Mouse (Mus musculus) kidney, adult 9 months (tissue): Measurements from ENCODE around the gene Phf24.
"Not testable (repeated sequence)": the region's sequence is repeated elsewhere in the genome, so short reads cannot be mapped to it uniquely, and the experiment has no call there.

Source experiments
- DNase-seq: peaks from one replicate; pipeline ENCODE4 v3.0.0; 2022

Phf24 gene

DNA sequence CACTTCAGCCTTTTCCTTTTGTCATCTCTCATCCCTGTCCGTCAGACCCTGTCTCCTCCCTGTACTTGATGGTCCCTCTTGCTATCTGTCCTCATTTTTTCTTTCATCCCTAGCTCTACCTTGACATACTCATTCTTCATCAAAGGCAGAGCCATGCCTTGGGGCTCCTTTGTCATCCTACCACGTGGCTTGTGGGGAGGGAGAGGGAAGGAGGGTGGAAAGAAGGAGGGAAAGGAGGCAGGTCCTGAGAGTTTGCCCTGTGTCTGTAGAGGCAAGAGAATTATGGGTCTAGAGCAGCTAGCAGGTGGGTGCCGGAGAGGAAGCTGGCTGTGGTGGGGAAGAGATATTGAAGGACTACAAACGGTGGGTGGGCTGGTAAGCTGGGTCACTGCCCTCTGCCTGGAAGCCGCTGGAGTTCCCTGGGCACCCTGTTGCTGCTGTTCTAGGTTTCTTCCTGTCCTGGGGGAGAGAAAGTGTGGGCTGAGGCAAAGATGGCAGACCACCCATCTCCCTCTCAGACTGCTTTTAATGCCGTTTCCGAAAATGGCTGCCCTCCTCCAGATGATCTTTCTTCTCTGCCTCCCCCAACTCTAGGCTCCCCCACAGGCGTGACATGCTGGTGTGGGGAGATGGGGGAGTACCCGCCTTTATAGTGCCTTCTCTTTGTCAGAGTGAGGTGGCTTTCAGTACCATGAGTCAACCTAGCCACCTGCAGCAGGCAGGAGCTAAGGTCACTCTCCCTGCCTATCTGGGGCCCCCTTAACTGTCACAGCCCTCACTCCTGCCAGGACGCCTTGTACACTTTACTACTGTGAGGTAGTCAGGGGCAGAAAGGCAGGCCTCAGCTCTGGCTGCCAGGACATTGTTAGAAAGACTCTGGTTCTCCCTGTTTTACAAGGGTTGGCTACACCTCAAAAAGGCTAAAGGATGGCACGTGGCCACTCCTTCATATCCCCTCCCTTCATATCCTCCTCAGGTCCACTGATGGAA is 35.0 kb downstream of the Phf24 start:
- DNase-seq: no peak

DNA sequence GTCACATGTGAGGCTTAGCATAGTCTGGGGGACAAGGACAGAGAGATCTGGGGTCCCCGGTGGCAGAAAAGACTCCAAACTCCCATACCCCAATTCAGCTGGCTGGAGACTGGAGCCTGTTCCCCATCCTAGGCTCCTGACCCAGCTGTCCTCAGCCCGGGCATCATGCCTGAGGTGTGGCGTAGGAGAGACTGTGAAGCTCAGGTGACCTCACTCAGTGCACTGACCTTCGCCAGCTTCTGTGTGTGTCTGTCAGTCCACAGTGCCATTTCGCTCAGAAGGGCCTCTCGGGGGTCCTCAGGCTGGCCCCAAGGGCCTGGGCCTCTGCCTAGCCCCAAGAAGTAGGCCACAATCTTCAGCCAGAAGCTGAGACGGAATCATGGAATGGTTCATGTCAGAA is 36.1 kb downstream of the Phf24 start:
- DNase-seq: no peak

DNA sequence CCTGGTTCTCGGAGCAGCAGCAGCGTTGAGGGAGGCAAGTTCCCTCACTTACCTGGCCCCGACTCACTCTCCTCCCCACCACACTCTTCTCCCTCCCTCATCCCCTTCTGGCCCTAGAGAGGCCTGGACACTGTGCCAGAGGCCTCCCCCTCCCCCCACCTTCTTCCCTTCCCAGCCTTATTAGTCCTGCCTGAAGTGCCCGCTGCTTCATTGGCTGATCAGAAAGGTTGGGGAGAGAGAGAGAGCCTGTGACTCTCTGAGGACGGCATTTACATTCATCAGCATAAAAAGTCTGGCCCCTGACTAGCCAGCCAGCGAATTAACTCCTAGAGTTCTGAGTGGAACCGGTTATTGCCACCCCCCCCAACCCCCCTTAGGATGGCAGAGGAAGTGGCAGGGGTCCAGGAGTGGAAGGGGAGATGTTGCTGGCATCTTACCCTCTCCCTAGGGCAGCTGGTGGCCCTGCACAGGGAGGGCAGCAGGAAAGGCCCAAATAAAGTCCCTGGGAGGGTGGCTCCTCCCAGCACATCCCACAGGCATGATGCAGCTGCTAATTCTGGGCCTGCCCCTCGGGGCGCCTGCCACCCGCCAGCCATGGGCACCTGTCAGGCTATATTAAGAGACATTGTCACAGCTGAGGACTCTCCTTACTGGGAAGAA is 37.1 kb downstream of the Phf24 start:
- DNase-seq: no peak

DNA sequence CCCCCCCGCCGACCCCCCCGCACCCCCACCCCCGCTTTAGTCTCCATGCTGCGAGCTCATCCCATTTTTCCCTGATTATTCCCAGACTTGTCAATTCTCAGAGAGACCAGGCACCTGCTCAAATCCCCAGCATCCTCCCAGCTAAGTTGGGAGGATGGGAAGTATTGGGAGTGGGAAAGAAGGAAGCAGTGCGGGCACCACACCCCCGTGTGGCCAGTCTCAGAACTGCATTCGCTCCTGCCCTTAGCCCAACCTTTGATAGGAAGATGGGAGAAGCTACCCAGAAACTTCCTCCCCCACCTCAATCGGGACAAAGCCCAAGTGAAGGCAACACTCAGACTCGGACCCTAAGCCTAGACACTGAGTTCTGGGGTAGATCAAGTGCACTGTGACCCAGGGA is 37.8 kb downstream of the Phf24 start:
- peak; percentile 74 for DNase-seq

DNA sequence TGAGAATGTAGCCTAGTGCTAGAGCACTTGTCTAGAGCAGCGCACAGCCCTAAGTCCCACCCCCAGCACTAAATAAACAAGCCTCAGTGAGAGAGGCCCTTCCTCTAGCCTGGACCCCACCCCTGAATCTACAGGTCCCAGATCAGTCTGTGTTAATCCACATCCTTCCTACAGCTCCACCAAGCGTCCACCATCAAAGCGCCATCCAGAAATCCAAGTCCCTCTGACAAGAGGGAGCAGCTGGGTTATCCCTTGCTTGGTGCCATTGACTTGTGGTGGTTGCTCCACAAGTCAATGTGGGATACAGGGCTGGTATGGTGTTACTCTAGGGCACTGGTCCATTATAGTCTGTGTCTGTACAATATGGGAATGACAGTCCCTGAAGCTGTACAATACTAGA is 38.7 kb downstream of the Phf24 start:
- no peak for DNase-seq

DNA sequence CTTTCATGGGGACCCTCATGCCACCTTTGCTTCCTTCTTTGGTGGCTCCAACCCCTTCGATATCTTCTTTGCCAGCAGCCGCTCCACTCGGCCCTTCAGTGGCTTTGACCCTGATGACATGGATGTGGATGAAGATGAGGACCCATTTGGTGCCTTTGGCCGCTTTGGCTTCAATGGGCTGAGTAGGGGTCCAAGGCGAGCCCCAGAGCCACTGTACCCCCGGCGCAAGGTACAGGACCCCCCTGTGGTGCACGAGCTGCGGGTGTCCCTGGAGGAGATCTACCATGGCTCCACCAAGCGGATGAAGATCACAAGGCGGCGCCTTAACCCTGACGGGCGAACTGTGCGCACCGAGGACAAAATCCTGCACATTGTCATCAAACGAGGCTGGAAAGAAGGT is 40.1 kb downstream of the Phf24 start:
- no peak for DNase-seq

DNA sequence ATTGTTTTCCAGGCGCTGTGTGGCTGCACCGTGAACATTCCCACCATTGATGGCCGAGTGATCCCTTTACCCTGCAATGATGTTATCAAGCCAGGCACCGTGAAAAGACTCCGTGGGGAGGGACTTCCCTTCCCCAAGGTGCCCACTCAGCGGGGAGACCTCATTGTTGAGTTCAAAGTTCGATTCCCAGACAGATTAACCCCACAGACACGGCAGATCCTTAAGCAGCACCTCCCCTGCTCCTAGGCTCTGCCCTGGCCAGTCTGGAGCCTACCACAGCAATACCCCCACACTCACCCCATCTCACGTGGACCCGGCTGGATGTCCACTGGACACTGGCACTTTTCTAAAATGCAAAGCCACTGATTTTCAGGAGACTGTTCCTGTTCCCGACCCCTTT is 40.8 kb downstream of the Phf24 start:
- DNase-seq: peak; percentile 74

DNA sequence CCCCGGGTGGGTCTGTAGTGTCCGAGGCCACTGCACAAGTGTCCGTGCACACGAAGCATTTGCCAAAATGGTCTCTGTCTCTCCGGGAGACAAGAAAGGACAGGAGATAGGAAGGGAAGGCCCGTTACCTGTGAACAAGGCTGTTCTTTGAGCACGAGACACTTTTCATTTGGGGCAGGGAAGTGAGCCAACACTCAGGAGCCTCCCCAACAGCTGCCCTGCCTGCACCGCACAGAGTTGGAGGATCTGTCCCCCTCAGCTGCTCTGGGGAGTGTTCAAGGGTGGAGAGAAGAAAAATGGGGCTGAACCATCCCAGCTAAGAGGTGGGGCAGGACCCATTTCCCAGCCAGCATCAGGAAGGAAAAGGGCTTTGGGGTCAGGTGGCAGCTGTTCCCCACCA is 41.5 kb downstream of the Phf24 start:
- DNase-seq: no peak

DNA sequence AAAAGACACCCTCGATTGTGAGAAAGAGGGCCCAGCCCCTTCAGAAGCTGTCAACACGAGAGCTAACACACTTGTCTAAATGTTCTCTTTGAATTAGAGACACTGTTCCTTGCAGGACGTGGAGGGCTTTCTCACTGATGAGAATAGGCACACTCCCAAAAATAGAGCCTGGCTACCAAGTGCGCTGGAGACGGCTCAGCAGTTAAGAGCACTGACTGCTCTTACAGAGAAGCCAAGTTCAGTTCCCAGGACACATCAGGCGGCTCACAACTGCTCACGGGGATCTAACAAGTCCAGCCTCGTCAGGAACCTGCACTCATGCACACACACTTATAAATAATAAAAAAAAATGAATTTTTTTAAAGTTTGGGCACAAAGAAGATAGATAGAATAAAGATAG is 42.5 kb downstream of the Phf24 start:
- no peak for DNase-seq

DNA sequence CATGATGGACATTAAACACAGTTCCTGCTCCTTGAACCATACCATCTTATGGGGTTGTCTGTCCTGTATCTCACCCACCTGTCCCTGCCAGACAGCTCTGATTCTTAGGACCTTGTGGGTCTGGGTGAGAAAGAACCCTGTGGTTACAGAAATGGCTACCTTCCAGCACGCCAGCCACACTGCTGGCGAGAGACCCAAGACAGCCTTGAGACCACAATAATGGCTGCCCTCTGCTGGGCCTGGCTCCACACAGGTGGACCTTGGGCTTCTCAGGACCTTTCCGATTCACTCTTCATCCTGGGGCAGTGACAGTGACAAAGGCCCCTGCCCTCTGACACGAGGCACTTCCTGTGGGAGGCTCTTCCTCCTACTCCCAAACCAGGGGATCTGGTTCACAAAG is 42.9 kb downstream of the Phf24 start:
- no peak for DNase-seq

DNA sequence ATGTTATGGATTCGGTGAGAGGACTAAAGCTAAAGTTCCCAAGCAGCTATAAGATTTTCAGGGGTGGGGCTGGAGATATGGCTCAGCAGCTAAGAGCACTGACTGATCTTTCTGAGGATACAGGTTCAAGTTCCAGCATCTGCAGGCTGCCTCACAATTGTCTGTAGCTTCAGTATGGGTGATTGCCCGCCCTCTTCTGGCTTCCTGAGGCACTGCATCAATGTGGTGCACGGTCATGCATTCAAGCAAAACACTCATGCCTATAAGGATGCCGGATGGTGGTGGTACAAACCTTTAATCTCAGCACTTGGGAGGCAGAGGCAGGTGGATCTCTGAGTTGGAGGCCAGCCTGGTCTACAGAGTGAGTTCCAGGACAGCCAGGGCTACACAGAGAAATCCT is 45.1 kb downstream of the Phf24 start:
- peak; percentile 73 for DNase-seq

DNA sequence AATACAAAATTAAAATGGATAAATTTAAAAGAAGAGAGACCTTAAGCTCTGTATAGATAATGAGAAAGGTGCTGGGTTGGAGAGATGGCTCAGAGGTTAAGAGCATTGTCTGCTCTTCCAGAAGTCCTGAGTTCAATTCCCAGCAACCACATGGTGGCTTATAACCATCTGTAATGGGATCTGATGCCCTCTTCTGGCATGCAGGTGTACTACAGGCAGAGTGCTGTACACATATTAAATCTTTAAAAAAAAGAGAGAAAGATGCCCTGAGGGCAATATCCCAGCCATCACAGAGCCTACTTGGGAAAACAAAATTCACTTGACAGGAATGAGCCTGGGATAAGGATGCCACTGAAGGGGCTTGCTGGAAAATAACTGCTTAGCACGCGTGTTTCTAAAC is 47.0 kb downstream of the Phf24 start:
- DNase-seq: no peak

DNA sequence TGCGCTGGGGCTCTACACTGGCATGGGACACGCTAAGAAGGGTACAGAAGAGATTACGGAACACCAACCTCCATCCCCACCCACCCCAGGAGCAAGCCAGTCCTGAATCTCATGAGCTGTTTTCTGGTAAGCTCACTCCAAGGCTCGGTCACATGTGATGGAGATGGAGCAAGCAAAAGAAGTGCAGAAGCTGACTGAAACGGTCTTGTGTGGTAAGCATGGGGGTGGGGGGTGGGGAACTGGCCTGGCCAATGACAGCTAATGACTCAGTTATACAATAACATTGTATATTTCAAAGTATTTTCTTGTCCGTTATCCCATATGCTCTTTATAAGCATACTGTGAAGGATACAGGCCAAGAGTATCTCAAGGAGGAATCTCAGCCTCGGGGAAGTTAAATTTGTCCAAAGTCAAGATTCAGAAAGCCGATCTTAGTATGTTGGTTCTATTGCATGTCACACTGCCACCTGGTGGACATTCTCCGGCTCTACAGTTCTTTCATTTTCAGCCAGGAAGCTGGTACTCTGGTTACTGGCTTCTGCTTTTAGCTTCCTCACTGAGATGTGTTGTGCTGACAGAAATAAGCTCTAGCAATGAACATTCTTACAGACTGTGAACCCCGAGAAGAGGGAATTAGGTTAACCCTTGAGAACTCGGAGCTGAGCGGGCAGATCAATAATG is 48.7 kb downstream of the Phf24 start:
- DNase-seq: peak; percentile 52

DNA sequence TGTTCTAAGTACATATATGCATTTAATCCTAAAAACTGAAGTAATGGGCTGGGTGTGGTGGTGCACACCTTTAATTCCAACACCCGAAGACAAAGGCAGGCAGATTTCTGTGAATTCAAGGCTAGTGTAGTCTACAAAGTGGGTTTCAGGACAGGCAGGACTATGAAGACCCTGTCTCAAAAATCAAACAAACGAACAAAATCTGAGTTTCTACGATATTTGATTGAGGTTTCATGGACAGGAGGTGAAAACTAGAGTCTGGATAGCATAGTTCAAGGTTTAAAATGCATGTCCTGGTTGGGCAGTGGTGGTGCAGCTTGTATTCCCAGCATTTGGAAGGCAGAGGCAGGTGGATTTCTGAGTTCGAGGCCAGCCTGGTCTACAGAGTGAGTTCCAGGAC is 52.8 kb downstream of the Phf24 start, which contains the start of gene 1700022I11Rik:
Gene 1700022I11Rik, plus strand, starts transcription at position 301 of the 400 bp plus-strand sequence.
- no peak for DNase-seq

DNA sequence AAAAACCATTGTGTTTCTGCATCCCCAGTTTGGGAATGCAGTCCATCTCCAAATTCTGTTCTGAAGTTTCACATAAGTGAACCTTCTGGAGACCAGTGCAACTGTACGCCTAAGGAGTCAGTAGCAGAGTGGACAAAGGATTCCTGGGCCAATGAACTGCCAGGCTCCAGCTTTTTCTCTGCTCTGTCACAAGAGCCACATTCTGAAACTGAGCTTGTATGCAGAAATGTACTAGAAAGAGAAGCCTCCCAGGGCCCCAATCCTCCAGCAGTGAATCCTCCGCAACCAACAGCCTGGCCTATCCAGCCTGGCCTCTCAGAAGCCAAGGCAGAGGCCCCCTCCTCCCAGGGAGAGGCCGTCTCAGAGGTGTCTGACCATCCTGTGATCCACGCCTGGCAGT is 56.5 kb downstream of the Phf24 start:
- DNase-seq: no peak

DNA sequence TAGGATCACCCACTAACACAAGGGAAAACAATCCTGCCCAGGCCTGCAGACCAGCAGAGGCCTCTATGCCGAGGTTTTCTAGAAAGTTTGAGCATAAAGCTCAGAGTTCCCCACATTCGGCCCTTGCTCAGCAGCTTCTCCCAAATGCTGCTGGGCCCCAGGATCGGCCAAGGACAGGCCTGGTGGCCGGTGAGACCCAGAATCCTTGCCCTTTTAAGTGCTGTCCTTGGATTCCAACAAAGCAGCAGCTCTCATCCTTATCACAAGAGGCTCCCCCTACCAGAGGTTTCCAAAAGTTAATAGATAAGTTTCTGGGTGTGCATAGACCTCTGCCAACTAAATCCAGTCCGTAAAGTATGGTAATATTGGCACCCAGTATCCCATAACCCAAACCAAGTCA is 57.4 kb downstream of the Phf24 start:
- no peak for DNase-seq

DNA sequence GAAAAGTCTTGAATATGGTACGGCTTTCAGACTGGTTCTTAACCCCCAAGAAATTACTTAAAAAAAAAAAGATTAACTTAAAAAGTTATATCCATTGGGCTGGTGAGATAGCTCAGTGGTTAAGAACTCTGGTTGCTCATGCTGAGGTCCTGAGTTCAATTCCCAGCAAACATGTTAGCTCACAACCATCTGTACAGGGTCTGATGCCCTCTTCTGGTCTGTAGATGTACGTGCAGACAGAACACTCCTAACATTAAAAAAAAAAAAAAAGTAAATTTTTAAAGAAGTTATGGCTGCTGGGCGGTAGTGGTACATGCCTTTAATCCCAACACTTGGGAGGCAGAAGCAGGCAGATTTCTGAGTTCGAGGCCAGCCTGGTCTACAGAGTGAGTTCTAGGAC is 61.6 kb downstream of the Phf24 start:
- no peak for DNase-seq

DNA sequence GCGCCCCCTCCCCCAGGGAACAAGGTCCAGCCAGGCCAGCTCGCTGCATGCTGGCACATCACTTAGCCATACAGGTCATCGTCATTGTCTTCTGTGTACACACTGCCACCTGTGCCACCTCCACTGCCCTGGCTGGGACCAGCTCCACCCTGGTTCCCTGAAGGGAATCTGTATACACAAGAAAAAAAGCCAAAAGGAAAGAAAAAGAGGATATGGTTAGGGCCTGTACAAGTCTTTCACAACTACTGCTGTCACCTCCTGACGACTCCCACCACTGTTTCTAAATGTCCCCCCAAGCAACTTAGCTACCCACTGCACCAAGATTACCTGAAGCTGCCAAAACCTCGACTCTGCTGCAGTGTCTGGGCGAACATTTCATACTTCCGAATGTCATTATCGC is 64.0 kb downstream of the Phf24 start:
- not testable (repeated sequence) for DNase-seq

DNA sequence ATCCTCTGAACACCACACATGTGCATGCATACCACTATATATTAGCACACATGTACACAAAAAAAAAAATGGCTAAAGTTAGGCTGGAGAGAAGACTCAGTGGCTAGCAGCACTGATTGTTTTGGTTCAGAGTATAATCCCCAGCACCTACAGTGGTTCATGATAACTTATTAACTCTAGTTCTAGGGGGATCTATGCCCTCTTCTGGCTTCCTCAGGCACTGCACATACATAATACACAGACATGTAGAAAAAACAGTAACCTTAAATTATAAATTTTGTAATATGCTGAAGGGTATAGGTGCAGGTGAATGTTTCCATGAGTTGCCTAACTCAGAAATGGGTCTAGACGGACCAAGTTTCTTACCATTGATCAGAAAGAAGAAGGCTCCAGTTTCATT is 71.8 kb downstream of the Phf24 start:
- DNase-seq: no peak
